Mouse (Mus musculus): ENCODE data around the gene Szt2.

Szt2 gene

GRCm38 (mm10) chr4:118413553-118413952 is 4.5 kb upstream of the Szt2 start:
- DNase-seq (ENCODE audit: low read depth, low spot score) = no peak

- no peak for DNase-seq (ENCODE audit: low read depth, low spot score)
Observed at GRCm38 (mm10) chr4:118410871-118411270, 1.8 kb upstream of the Szt2 start.

- DNase-seq (ENCODE audit: low read depth, low spot score) = no peak
Observed at GRCm38 (mm10) chr4:118402701-118403100, 6.4 kb downstream of the Szt2 start.

- DNase-seq (ENCODE audit: low read depth, low spot score) = no peak
Observed at GRCm38 (mm10) chr4:118401918-118402317, 7.2 kb downstream of the Szt2 start.

- DNase-seq (ENCODE audit: low read depth, low spot score) = no peak
Observed at GRCm38 (mm10) chr4:118401421-118401820, 7.7 kb downstream of the Szt2 start.

GRCm38 (mm10) chr4:118398400-118398799 is 10.7 kb downstream of the Szt2 start:
- no peak for DNase-seq (ENCODE audit: low read depth, low spot score)

GRCm38 (mm10) chr4:118396433-118396832 is 12.6 kb downstream of the Szt2 start:
- no peak for DNase-seq (ENCODE audit: low read depth, low spot score)

- DNase-seq (ENCODE audit: low read depth, low spot score) = no peak
Observed at GRCm38 (mm10) chr4:118395289-118395688, 13.8 kb downstream of the Szt2 start.

- DNase-seq (ENCODE audit: low read depth, low spot score) = no peak
Observed at GRCm38 (mm10) chr4:118394505-118394904, 14.6 kb downstream of the Szt2 start.

GRCm38 (mm10) chr4:118390146-118390545 is 18.9 kb downstream of the Szt2 start:
- no peak for DNase-seq (ENCODE audit: low read depth, low spot score)

- DNase-seq (ENCODE audit: low read depth, low spot score) = no peak
Observed at GRCm38 (mm10) chr4:118387316-118387715, 21.8 kb downstream of the Szt2 start.

GRCm38 (mm10) chr4:118383271-118383670 is 25.8 kb downstream of the Szt2 start:
- no peak for DNase-seq (ENCODE audit: low read depth, low spot score)

- DNase-seq (ENCODE audit: low read depth, low spot score) = no peak
Observed at GRCm38 (mm10) chr4:118375999-118376398, 33.1 kb downstream of the Szt2 start.

- no peak for DNase-seq (ENCODE audit: low read depth, low spot score)
Observed at GRCm38 (mm10) chr4:118371822-118372221, 37.3 kb downstream of the Szt2 start.

- DNase-seq (ENCODE audit: low read depth, low spot score) = no peak
Observed at GRCm38 (mm10) chr4:118368616-118369015, 40.5 kb downstream of the Szt2 start.

- no peak for DNase-seq (ENCODE audit: low read depth, low spot score)
Observed at GRCm38 (mm10) chr4:118367551-118367950, 41.5 kb downstream of the Szt2 start.

- DNase-seq (ENCODE audit: low read depth, low spot score) = no peak
Observed at GRCm38 (mm10) chr4:118365991-118366390, 43.1 kb downstream of the Szt2 start.

- DNase-seq (ENCODE audit: low read depth, low spot score) = no peak
Observed at GRCm38 (mm10) chr4:118364641-118365040, 44.4 kb downstream of the Szt2 start.

- no peak for DNase-seq (ENCODE audit: low read depth, low spot score)
Observed at GRCm38 (mm10) chr4:118363985-118364384, 45.1 kb downstream of the Szt2 start.

- no peak for DNase-seq (ENCODE audit: low read depth, low spot score)
Observed at GRCm38 (mm10) chr4:118362879-118363278, 46.2 kb downstream of the Szt2 start.

GRCm38 (mm10) chr4:118361451-118361850 is 47.6 kb downstream of the Szt2 start:
- DNase-seq (ENCODE audit: low read depth, low spot score) = no peak

- peak; percentile 79 for DNase-seq (ENCODE audit: low read depth, low spot score)
Observed at GRCm38 (mm10) chr4:118359896-118360720, 49.0 kb downstream of the Szt2 start.

GRCm38 (mm10) chr4:118359211-118359895 is 49.7 kb downstream of the Szt2 start:
- peak; percentile 17 for DNase-seq (ENCODE audit: low read depth, low spot score)
